Mouse (Mus musculus): ENCODE results near the gene Pld3. TPM values are rescaled to one million over a fixed set of nuclear protein-coding genes. Genes with fewer than 3 reads are reported as not detected.
A peak's percentile ranks its signal among the peaks of the same experiment; 100 is the strongest.

Gene Pld3
- polyA plus RNA-seq, 1 experiment from 2014 or later = 64.5 TPM

GRCm38 (mm10) chr7:27535386-27535785 is 17.6 kb downstream of the Pld3 start:
- Histone ChIP-seq H3K27ac (no peak overlapping the region), H3K36me3 (0 out of 2 replicates have a peak, but pooled peaks cover 8% of the 10 kb centered on the region), H3K9me3 (no peaks in the 10 kb centered on the region), H3K9ac (no peak overlapping the region), H3K4me2 (replicated peaks) (no peak overlapping the region), H3K4me3 (replicated peaks) (no peak overlapping the region), H3K27me3 (replicated peaks) (no peaks in the 10 kb centered on the region), H3K4me1 (replicated peaks) (no peaks in the 10 kb centered on the region)
- 0 out of 2 replicates have a peak, but pooled peaks have one; percentile 51 for ATAC-seq
- 73% methylated on average over 2 of the region's 2 CpGs for WGBS

GRCm38 (mm10) chr7:27532480-27533050 is 20.5 kb downstream of the Pld3 start:
- no peak overlapping the region for H3K4me3 ChIP-seq (replicated peaks)
- ATAC-seq = no peak
- H3K9ac ChIP-seq = no peak overlapping the region
- 0 out of 2 replicates have a peak, but pooled peaks cover 8% of the 10 kb centered on the region for H3K36me3 ChIP-seq
- H3K9me3 ChIP-seq = no peaks in the 10 kb centered on the region
- H3K4me1 ChIP-seq (replicated peaks) = no peaks in the 10 kb centered on the region
- no peak overlapping the region for H3K27ac ChIP-seq
- WGBS = 92% methylated on average over 9 of the region's 9 CpGs
- no peak overlapping the region for H3K4me2 ChIP-seq (replicated peaks)
- no peaks in the 10 kb centered on the region for H3K27me3 ChIP-seq (replicated peaks)

- H3K4me2 ChIP-seq (replicated peaks) = no peak overlapping the region
- WGBS = 83% methylated on average over 10 of the region's 10 CpGs
- H3K9ac ChIP-seq = no peak overlapping the region
- H3K27me3 ChIP-seq (replicated peaks) = no peaks in the 10 kb centered on the region
- no peaks in the 10 kb centered on the region for H3K9me3 ChIP-seq
- H3K4me3 ChIP-seq (replicated peaks) = no peak overlapping the region
- no peak overlapping the region for H3K27ac ChIP-seq
- ATAC-seq = no peak
- H3K4me1 ChIP-seq (replicated peaks) = no peaks in the 10 kb centered on the region
- 0 out of 2 replicates have a peak, but pooled peaks cover 8% of the 10 kb centered on the region for H3K36me3 ChIP-seq
Measured at GRCm38 (mm10) chr7:27531707-27532106, 21.3 kb downstream of the Pld3 start.

GRCm38 (mm10) chr7:27530937-27531336 is 22.1 kb downstream of the Pld3 start:
- 0 out of 2 replicates have a peak, but pooled peaks cover 8% of the 10 kb centered on the region for H3K36me3 ChIP-seq
- WGBS = 78% methylated on average over 3 of the region's 3 CpGs
- H3K9ac ChIP-seq = no peak overlapping the region
- H3K4me3 ChIP-seq (replicated peaks) = no peak overlapping the region
- H3K4me1 ChIP-seq (replicated peaks) = no peaks in the 10 kb centered on the region
- H3K4me2 ChIP-seq (replicated peaks) = no peak overlapping the region
- no peaks in the 10 kb centered on the region for H3K27me3 ChIP-seq (replicated peaks)
- H3K9me3 ChIP-seq = no peaks in the 10 kb centered on the region
- H3K27ac ChIP-seq = no peak overlapping the region
- ATAC-seq = no peak

- WGBS = 80% methylated on average over 21 of the region's 21 CpGs
- Histone ChIP-seq H3K4me2 (replicated peaks) (no peak overlapping the region), H3K36me3 (0 out of 2 replicates have a peak, but pooled peaks cover 6% of the 10 kb centered on the region), H3K27me3 (replicated peaks) (no peaks in the 10 kb centered on the region), H3K9me3 (no peaks in the 10 kb centered on the region), H3K4me3 (replicated peaks) (no peak overlapping the region), H3K9ac (no peak overlapping the region), H3K4me1 (replicated peaks) (no peaks in the 10 kb centered on the region), H3K27ac (no peak overlapping the region)
- ATAC-seq = no peak
Measured at GRCm38 (mm10) chr7:27529070-27529469, 23.9 kb downstream of the Pld3 start.

GRCm38 (mm10) chr7:27526039-27526827 is 26.8 kb downstream of the Pld3 start:
- peak; percentile 89 for ATAC-seq
- H3K4me3 ChIP-seq (replicated peaks) = no peak overlapping the region
- no peaks in the 10 kb centered on the region for H3K9me3 ChIP-seq
- H3K27me3 ChIP-seq (replicated peaks) = no peaks in the 10 kb centered on the region
- H3K4me1 ChIP-seq (replicated peaks) = no peaks in the 10 kb centered on the region
- no peaks in the 10 kb centered on the region for H3K36me3 ChIP-seq
- no peak overlapping the region for H3K4me2 ChIP-seq (replicated peaks)
- WGBS = 22% methylated on average over 10 of the region's 10 CpGs
- no peak overlapping the region for H3K27ac ChIP-seq
- no peak overlapping the region for H3K9ac ChIP-seq

GRCm38 (mm10) chr7:27523805-27524204 is 29.2 kb downstream of the Pld3 start:
- H3K4me3 ChIP-seq (replicated peaks) = no peak overlapping the region
- no peak overlapping the region for H3K9ac ChIP-seq
- no peaks in the 10 kb centered on the region for H3K4me1 ChIP-seq (replicated peaks)
- no peaks in the 10 kb centered on the region for H3K36me3 ChIP-seq
- ATAC-seq = no peak
- no peak overlapping the region for H3K27ac ChIP-seq
- H3K4me2 ChIP-seq (replicated peaks) = no peak overlapping the region
- no peaks in the 10 kb centered on the region for H3K9me3 ChIP-seq
- 94% methylated on average over 13 of the region's 13 CpGs for WGBS
- no peaks in the 10 kb centered on the region for H3K27me3 ChIP-seq (replicated peaks)

- Histone ChIP-seq H3K4me2 (replicated peaks) (no peak within 1 kb of the TSS), H3K27me3 (replicated peaks) (no peaks in the 10 kb centered on the region), H3K36me3 (no peaks in the 10 kb centered on the region), H3K9ac (no peak within 1 kb of the TSS), H3K4me3 (replicated peaks) (no peak within 1 kb of the TSS), H3K9me3 (no peaks in the 10 kb centered on the region), H3K4me1 (replicated peaks) (no peaks in the 10 kb centered on the region), H3K27ac (no peak within 1 kb of the TSS)
- no peak for ATAC-seq
- 61% methylated on average over 5 of the region's 5 CpGs for WGBS
Measured at GRCm38 (mm10) chr7:27522967-27523366, 30.1 kb downstream of the Pld3 start, which contains the start of gene Hipk4. TSS of gene Hipk4 (plus strand) at chr7:27523267.

GRCm38 (mm10) chr7:27520599-27520998 is 32.4 kb downstream of the Pld3 start:
- Histone ChIP-seq H3K9ac (no peak overlapping the region), H3K4me3 (replicated peaks) (no peak overlapping the region), H3K4me1 (replicated peaks) (no peaks in the 10 kb centered on the region), H3K36me3 (no peaks in the 10 kb centered on the region), H3K9me3 (no peaks in the 10 kb centered on the region), H3K4me2 (replicated peaks) (no peak overlapping the region), H3K27me3 (replicated peaks) (no peaks in the 10 kb centered on the region), H3K27ac (no peak overlapping the region)
- peak; percentile 60; the same call in 1 of the 2 replicates for ATAC-seq
- 69% methylated on average over 1 of the region's 1 CpGs for WGBS

GRCm38 (mm10) chr7:27520104-27520503 is 32.9 kb downstream of the Pld3 start:
- Histone ChIP-seq H3K4me1 (replicated peaks) (no peaks in the 10 kb centered on the region), H3K4me2 (replicated peaks) (no peak overlapping the region), H3K9me3 (no peaks in the 10 kb centered on the region), H3K36me3 (no peaks in the 10 kb centered on the region), H3K9ac (no peak overlapping the region), H3K27me3 (replicated peaks) (no peaks in the 10 kb centered on the region), H3K27ac (no peak overlapping the region), H3K4me3 (replicated peaks) (no peak overlapping the region)
- ATAC-seq = no peak

- no peak for ATAC-seq
- H3K27ac ChIP-seq = no peak overlapping the region
- no peaks in the 10 kb centered on the region for H3K4me1 ChIP-seq (replicated peaks)
- no peak overlapping the region for H3K9ac ChIP-seq
- H3K9me3 ChIP-seq = no peaks in the 10 kb centered on the region
- H3K4me2 ChIP-seq (replicated peaks) = no peak overlapping the region
- WGBS = 88% methylated on average over 9 of the region's 9 CpGs
- H3K4me3 ChIP-seq (replicated peaks) = no peak overlapping the region
- H3K27me3 ChIP-seq (replicated peaks) = no peaks in the 10 kb centered on the region
- no peaks in the 10 kb centered on the region for H3K36me3 ChIP-seq
Measured at GRCm38 (mm10) chr7:27518314-27518713, 34.7 kb downstream of the Pld3 start.

GRCm38 (mm10) chr7:27514961-27515360 is 38.1 kb downstream of the Pld3 start:
- Histone ChIP-seq H3K9ac (no peak overlapping the region), H3K27me3 (replicated peaks) (no peaks in the 10 kb centered on the region), H3K4me3 (replicated peaks) (no peak overlapping the region), H3K9me3 (no peaks in the 10 kb centered on the region), H3K4me2 (replicated peaks) (no peak overlapping the region), H3K36me3 (no peaks in the 10 kb centered on the region), H3K27ac (no peak overlapping the region), H3K4me1 (replicated peaks) (no peaks in the 10 kb centered on the region)
- ATAC-seq = 0 out of 2 replicates have a peak, but pooled peaks have one; percentile 19
- 69% methylated on average over 9 of the region's 9 CpGs for WGBS

- no peak overlapping the region for H3K4me2 ChIP-seq (replicated peaks)
- H3K27ac ChIP-seq = no peak overlapping the region
- no peak overlapping the region for H3K9ac ChIP-seq
- no peak overlapping the region for H3K4me3 ChIP-seq (replicated peaks)
- no peak for ATAC-seq
- no peaks in the 10 kb centered on the region for H3K36me3 ChIP-seq
- no peaks in the 10 kb centered on the region for H3K9me3 ChIP-seq
- WGBS = 89% methylated on average over 2 of the region's 2 CpGs
- H3K27me3 ChIP-seq (replicated peaks) = no peaks in the 10 kb centered on the region
- peaks cover 9% of the 10 kb centered on the region for H3K4me1 ChIP-seq (replicated peaks)
Measured at GRCm38 (mm10) chr7:27510809-27511208, 42.2 kb downstream of the Pld3 start.

Measured in intestine, embryonic 15.5 days (tissue).